Mouse (Mus musculus): Measurements from ENCODE around the gene Gm49359. TPM values are rescaled to one million over a fixed set of nuclear protein-coding genes. Genes with fewer than 3 reads are reported as not detected.
"Not testable (repeated sequence)": the region's sequence is repeated elsewhere in the genome, so short reads cannot be mapped to it uniquely, and the experiment has no call there.

Gene Gm49359
- total RNA-seq (2014; rRNA removed) (6.6 and 9.3 TPM in 2 replicates), polyA plus RNA-seq (2015; fragmentation: Nextera tagmentation; extraction: Ambion mirVana) (4.0 and 9.1 TPM in 2 replicates)

GRCm38 (mm10) chr13:62466424-62467334, at the start of gene Gm49359:
Gene Gm49359, minus strand, starts transcription at chr13:62466832.
- Histone ChIP-seq H3K4me3 (ENCODE audit: low read depth, low read length) (peak within 1 kb of the TSS; percentile 52), H3K27ac (ENCODE audit: low read depth, low read length) (peak within 1 kb of the TSS; percentile 87), H3K4me2 (ENCODE audit: low read depth) (peak within 1 kb of the TSS; percentile 43), H3K9ac (peak within 1 kb of the TSS; percentile 68)
- peak; percentile 92 for DNase-seq
- 1% methylated on average over 28 of the region's 28 CpGs for WGBS
- H3K36me3 ChIP-seq (ENCODE audit: insufficient read depth); H3K9me3 ChIP-seq (ENCODE audit: low read length); H3K4me1 ChIP-seq (ENCODE audit: insufficient read depth); H3K27me3 ChIP-seq (ENCODE audit: insufficient read depth, low read length): not testable (repeated sequence)
- ATAC-seq: peak; percentile 100

- WGBS: 96% methylated on average over 1 of the region's 1 CpGs
- not testable (repeated sequence) for H3K27me3 ChIP-seq (ENCODE audit: insufficient read depth, low read length); H3K27ac ChIP-seq (ENCODE audit: low read depth, low read length); H3K4me3 ChIP-seq (ENCODE audit: low read depth, low read length); H3K4me1 ChIP-seq (ENCODE audit: insufficient read depth); H3K9ac ChIP-seq; H3K36me3 ChIP-seq (ENCODE audit: insufficient read depth); ATAC-seq; H3K4me2 ChIP-seq (ENCODE audit: low read depth); H3K9me3 ChIP-seq (ENCODE audit: low read length); DNase-seq
Observed at GRCm38 (mm10) chr13:62510641-62511420, 44.2 kb upstream of the Gm49359 start.

GRCm38 (mm10) chr13:62472661-62473060, 6.0 kb upstream of the Gm49359 start:
- not testable (repeated sequence) for H3K9ac ChIP-seq; H3K4me1 ChIP-seq (ENCODE audit: insufficient read depth); H3K9me3 ChIP-seq (ENCODE audit: low read length); H3K27me3 ChIP-seq (ENCODE audit: insufficient read depth, low read length); H3K27ac ChIP-seq (ENCODE audit: low read depth, low read length); ATAC-seq; H3K4me2 ChIP-seq (ENCODE audit: low read depth); H3K36me3 ChIP-seq (ENCODE audit: insufficient read depth); DNase-seq; H3K4me3 ChIP-seq (ENCODE audit: low read depth, low read length)
- WGBS: 90% methylated on average over 8 of the region's 8 CpGs

- not testable (repeated sequence) for H3K9me3 ChIP-seq (ENCODE audit: low read length); H3K4me1 ChIP-seq (ENCODE audit: insufficient read depth); H3K4me2 ChIP-seq (ENCODE audit: low read depth); H3K4me3 ChIP-seq (ENCODE audit: low read depth, low read length); H3K9ac ChIP-seq; H3K27ac ChIP-seq (ENCODE audit: low read depth, low read length); H3K36me3 ChIP-seq (ENCODE audit: insufficient read depth); ATAC-seq; H3K27me3 ChIP-seq (ENCODE audit: insufficient read depth, low read length)
- peak; percentile 38 for DNase-seq
- TF ChIP-seq CTCF (IDR thresholded peaks at IDR 0.05; ENCODE audit: low read depth): peak; percentile 59
Observed at GRCm38 (mm10) chr13:62469947-62470346, 3.3 kb upstream of the Gm49359 start.

Small RNAs within 50 kb of the gene (microRNA-seq; reads per million reads assigned to microRNA genes)
- 0 to 0.39 reads per million in 2 experiments for gene Gm22256

Other genes starting within 250 kb of the Gm49359 start
- gene Gm3604, start 83.7 kb downstream of the Gm49359 start, total RNA-seq (2014; rRNA removed): 1.2 and 4.5 TPM in 2 replicates
- 1.3 and 2.2 TPM in 2 replicates for gene Gm3604, start 83.7 kb downstream of the Gm49359 start, polyA plus RNA-seq (2015; fragmentation: Nextera tagmentation; extraction: Ambion mirVana)
- 0.62 TPM in 1 of 2 replicates, not detected in the other for gene Zfp935, start 91.7 kb upstream of the Gm49359 start, total RNA-seq (2014; rRNA removed)
- gene Zfp935, start 91.7 kb upstream of the Gm49359 start, polyA plus RNA-seq (2015; fragmentation: Nextera tagmentation; extraction: Ambion mirVana): not detected in 2 replicates
- gene Zfp934, start 104.4 kb upstream of the Gm49359 start, total RNA-seq (2014; rRNA removed): 6.0 and 7.3 TPM in 2 replicates
- 6.3 and 8.2 TPM in 2 replicates for gene Zfp934, start 104.4 kb upstream of the Gm49359 start, polyA plus RNA-seq (2015; fragmentation: Nextera tagmentation; extraction: Ambion mirVana)
- gene 6720489N17Rik, start 157.3 kb upstream of the Gm49359 start, total RNA-seq (2014; rRNA removed): 3.8 and 4.4 TPM in 2 replicates
- gene 6720489N17Rik, start 157.3 kb upstream of the Gm49359 start, polyA plus RNA-seq (2015; fragmentation: Nextera tagmentation; extraction: Ambion mirVana): 3.9 and 5.6 TPM in 2 replicates